Mouse (Mus musculus) CH12.LX (cell line): ENCODE results near the gene Cblb. TPM values are rescaled to one million over a fixed set of nuclear protein-coding genes. Genes with fewer than 3 reads are reported as not detected.

Experiments used
- DNase-seq: peaks from one replicate; pipeline ENCODE4 v3.0.0-alpha.2; 2013; ENCODE audit errors: extremely low read depth
- H3K27ac ChIP-seq: 2 replicates; pipeline ENCODE4 v1.5.1; 2012; ENCODE audit warnings: low read depth, mild to moderate bottlenecking, control low read depth, moderate library complexity; ENCODE audit not compliant: insufficient read depth
- H3K27me3 ChIP-seq: replicated peaks from 2 replicates; pipeline ENCODE3; 2012; ENCODE audit warnings: inconsistent platforms
- H3K36me3 ChIP-seq, 2 experiments: replicated peaks in 1 of 2; 2 replicates each; pipeline versions ENCODE3 to v1.6.1; 2012; ENCODE audit warnings: inconsistent platforms in 1 of 2, low read length in 1 of 2, mild to moderate bottlenecking in 1 of 2, mixed read lengths in 1 of 2, moderate library complexity in 1 of 2; ENCODE audit not compliant: control insufficient read depth in 1 of 2, insufficient read depth in 1 of 2
- H3K4me1 ChIP-seq, 2 experiments: 2 replicates each; pipeline ENCODE4 v1.6.1; 2012; ENCODE audit warnings: inconsistent platforms in 1 of 2, moderate library complexity in 1 of 2; ENCODE audit not compliant: insufficient read depth in 2 of 2, control insufficient read depth in 1 of 2
- H3K4me2 ChIP-seq: 2 replicates; pipeline ENCODE4 v1.6.1; 2012; ENCODE audit warnings: low read depth, mild to moderate bottlenecking, control low read depth; ENCODE audit not compliant: poor library complexity, insufficient read depth, severe bottlenecking
- H3K4me3 ChIP-seq, 3 experiments: fragments of 150-350 bp in 1 of 3; sonication (generic) in 1 of 3; replicated peaks in 1 of 3; 2 replicates each; pipeline versions ENCODE3 to v1.5.1; 2011 to 2012; ENCODE audit warnings: low read depth in 2 of 3, low read length in 2 of 3, mild to moderate bottlenecking in 2 of 3, moderate library complexity in 2 of 3, control low read depth in 1 of 3, improper control_type of control experiment in 1 of 3, inconsistent platforms in 1 of 3, mixed read lengths in 1 of 3; ENCODE audit not compliant: poor library complexity in 1 of 3
- H3K79me2 ChIP-seq: replicated peaks from 2 replicates; pipeline ENCODE4 v1.6.1; 2012; ENCODE audit warnings: mild to moderate bottlenecking, moderate library complexity; ENCODE audit not compliant: control insufficient read depth, poor library complexity, insufficient read depth, severe bottlenecking; ENCODE audit errors: extremely low read depth
- H3K9ac ChIP-seq: 2 replicates; pipeline ENCODE4 v1.6.1; 2012; ENCODE audit warnings: low read depth, mild to moderate bottlenecking, control low read depth, moderate library complexity; ENCODE audit not compliant: insufficient read depth
- H3K9me3 ChIP-seq: replicated peaks from 2 replicates; pipeline ENCODE3; 2012; ENCODE audit warnings: low read length, inconsistent platforms, mixed read lengths
- CTCF ChIP-seq, 2 experiments: IDR thresholded peaks in 1 of 2; conservative IDR thresholded peaks in 1 of 2; 2 replicates each; pipeline ENCODE4 v1.5.1; 2011 to 2012; ENCODE audit warnings: low read depth in 2 of 2, low read length in 2 of 2, improper control_type of control experiment in 1 of 2, inconsistent platforms in 1 of 2, mild to moderate bottlenecking in 1 of 2, moderate library complexity in 1 of 2
- E2F4 ChIP-seq: IDR thresholded peaks from 2 replicates; pipeline ENCODE4 v1.6.1; 2011; ENCODE audit warnings: low read depth, low read length, improper control_type of control experiment; ENCODE audit not compliant: insufficient replicate concordance
- ETS1 ChIP-seq: conservative IDR thresholded peaks from 2 replicates; pipeline ENCODE4 v1.6.1; 2012; ENCODE audit warnings: low read depth, mild to moderate bottlenecking, inconsistent platforms, low read length, improper control_type of control experiment, moderate library complexity
- KAT2A ChIP-seq: IDR thresholded peaks from 2 replicates; pipeline ENCODE4 v1.6.1; 2012; ENCODE audit warnings: low read length, improper control_type of control experiment, inconsistent platforms; ENCODE audit not compliant: insufficient replicate concordance
- MAX ChIP-seq: IDR thresholded peaks from 2 replicates; pipeline ENCODE4 v1.6.1; 2011; ENCODE audit warnings: low read length, improper control_type of control experiment
- MXI1 ChIP-seq: IDR thresholded peaks from 2 replicates; pipeline ENCODE4 v1.6.1; 2011; ENCODE audit warnings: mild to moderate bottlenecking, low read depth, low read length, improper control_type of control experiment
- MYC ChIP-seq: IDR thresholded peaks from 2 replicates; pipeline ENCODE4 v1.6.1; 2011; ENCODE audit warnings: low read depth, mild to moderate bottlenecking, improper control_type of control experiment, low read length
- NRF1 ChIP-seq: IDR thresholded peaks from 2 replicates; pipeline ENCODE4 v1.6.1; 2014; ENCODE audit warnings: low read depth, mild to moderate bottlenecking, inconsistent platforms, low read length, improper control_type of control experiment, moderate library complexity
- PAX5 ChIP-seq: IDR thresholded peaks from 2 replicates; pipeline ENCODE4 v1.6.1; 2012; ENCODE audit warnings: low read length, inconsistent platforms, mixed read lengths
- RAD21 ChIP-seq: IDR thresholded peaks from 2 replicates; pipeline ENCODE4 v1.6.1; 2011; ENCODE audit warnings: low read depth, mild to moderate bottlenecking, low read length, improper control_type of control experiment, moderate library complexity
- TBP ChIP-seq: conservative IDR thresholded peaks from 2 replicates; pipeline ENCODE4 v1.6.1; 2011; ENCODE audit warnings: low read depth, low read length, improper control_type of control experiment
- USF1 ChIP-seq: IDR thresholded peaks from 2 replicates; pipeline ENCODE4 v1.6.1; 2014; ENCODE audit warnings: low read depth, mild to moderate bottlenecking, inconsistent platforms, low read length, improper control_type of control experiment
- USF2 ChIP-seq: conservative IDR thresholded peaks from 2 replicates; pipeline ENCODE4 v1.6.1; 2011; ENCODE audit warnings: low read depth, low read length, improper control_type of control experiment
- ZC3H11A ChIP-seq: IDR thresholded peaks from 2 replicates; pipeline ENCODE4 v1.6.1; 2012; ENCODE audit warnings: low read depth, mild to moderate bottlenecking, inconsistent platforms, low read length, improper control_type of control experiment
- ZKSCAN1 ChIP-seq: IDR thresholded peaks from 2 replicates; pipeline ENCODE4 v1.6.1; 2012; ENCODE audit warnings: low read depth, inconsistent platforms, low read length, improper control_type of control experiment, borderline replicate concordance
- ZMIZ1 ChIP-seq: IDR thresholded peaks from 2 replicates; pipeline ENCODE4 v1.6.1; 2012; ENCODE audit warnings: low read depth, mild to moderate bottlenecking, inconsistent platforms, low read length, improper control_type of control experiment
- dilution Hi-C: fragments of 300-500 bp; cut with MboI; formaldehyde crosslinking; loops from 2 replicates; pipeline ENCODE4 v1.14.3; 2020; ENCODE audit warnings: low sequenced_read_pairs; ENCODE audit not compliant: extremely low pct_unique_long_range_greater_than_20kb, extremely low pct_ligation_motif_present
- in situ Hi-C: fragments of 300-500 bp; cut with MboI; formaldehyde crosslinking; loops from 3 replicates; pipeline ENCODE4 v1.14.3; 2019; ENCODE audit warnings: low sequenced_read_pairs, low pct_ligation_motif_present, low pct_unique_long_range_greater_than_20kb, mixed read lengths
- polyA plus RNA-seq: library from polyadenylated mRNA; unstranded; fragments of >175 nt; gene quantifications from 2 replicates; pipeline ENCODE4 v1.2.1, GENCODE M21; 2012; ENCODE audit warnings: low read depth; ENCODE audit not compliant: insufficient read length
- total RNA-seq, 2 experiments: library from RNA; depleted of rRNA; stranded (reverse); fragments of 300-350 nt in 1 of 2; fragments of >200 nt in 1 of 2; gene quantifications; 2 replicates each; pipeline ENCODE4 v1.2.3; 2012 to 2014

Cblb gene
- total and polyA plus RNA-seq, 3 experiments: 3.5 to 18.9 (median 6.3) TPM

DNA sequence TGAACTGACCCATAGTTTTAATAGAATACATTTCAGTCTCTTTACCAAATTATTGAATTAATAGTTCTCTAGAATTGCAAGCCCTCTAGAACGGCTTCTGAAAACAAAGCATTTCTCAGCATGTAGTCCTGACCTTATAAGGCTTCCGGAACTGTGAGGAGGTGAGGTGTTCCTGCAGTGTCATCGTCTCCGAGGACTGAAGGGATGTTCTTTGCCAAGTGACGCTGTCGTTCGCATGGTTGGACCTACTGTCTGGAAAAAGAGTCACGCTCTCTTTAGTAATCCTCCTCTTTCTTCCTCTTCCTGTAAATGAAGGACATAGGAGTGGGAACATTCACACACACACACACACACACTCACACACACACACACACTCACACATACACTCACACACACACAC, 45.6 kb upstream of the Cblb start:
- in situ Hi-C loops: no loop called here
- Histone ChIP-seq H3K9me3 (no peaks in the 10 kb centered on the region), H3K4me1 (peaks cover 0 to 11% of the 10 kb centered on the region in 2 experiments; a peak in 2 of 4 replicates), H3K27ac (no peak overlapping the region), H3K79me2 (no peaks in the 10 kb centered on the region), H3K4me2 (no peak overlapping the region), H3K27me3 (no peaks in the 10 kb centered on the region), H3K36me3 (no peaks in the 10 kb centered on the region), H3K4me3 (no peak overlapping the region), H3K9ac (no peak overlapping the region)
- no peak for DNase-seq
- no peak for TF ChIP-seq ZC3H11A
- TF ChIP-seq CTCF (conservative IDR thresholded peaks at IDR 0.05 in 1 of 2, IDR thresholded peaks at IDR 0.05 in 1 of 2; ENCODE audit: low read depth in 2 of 2, low read length in 2 of 2): no peak
- no peak for TF ChIP-seq MXI1
- dilution Hi-C loops: no loop called here

DNA sequence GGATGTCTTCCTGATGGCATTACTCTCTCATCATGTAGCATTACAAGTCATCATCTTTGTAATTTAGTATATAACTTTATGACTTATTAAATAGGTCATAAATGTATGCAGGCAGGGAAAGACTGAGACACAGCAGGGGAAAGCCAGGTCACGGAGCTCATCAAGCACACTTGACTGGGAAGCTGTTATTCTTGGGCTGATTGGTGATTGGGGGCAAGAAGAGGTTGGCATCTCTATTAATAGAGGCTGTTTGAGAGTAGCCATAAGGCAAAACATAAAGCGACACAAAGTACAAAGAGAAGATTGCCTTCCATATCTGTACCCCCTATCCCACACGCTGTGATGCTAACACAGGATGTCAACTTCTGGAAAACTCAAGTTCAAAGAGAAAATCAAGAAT, 44.8 kb upstream of the Cblb start:
- dilution Hi-C loops: no loop called here
- Histone ChIP-seq H3K79me2 (no peaks in the 10 kb centered on the region), H3K4me3 (no peak overlapping the region), H3K27me3 (no peaks in the 10 kb centered on the region), H3K4me1 (peaks cover 0 to 11% of the 10 kb centered on the region in 2 experiments; a peak in 2 of 4 replicates), H3K27ac (no peak overlapping the region), H3K4me2 (no peak overlapping the region), H3K9me3 (no peaks in the 10 kb centered on the region), H3K9ac (no peak overlapping the region), H3K36me3 (no peaks in the 10 kb centered on the region)
- TF ChIP-seq MXI1 (no peak), USF1 (no peak), ZKSCAN1 (no peak), E2F4 (no peak), ETS1 (no peak), TBP (no peak), ZMIZ1 (no peak), MAX (no peak), RAD21 (no peak), PAX5 (no peak), NRF1 (no peak), USF2 (no peak), KAT2A (no peak), MYC (no peak)
- in situ Hi-C loops: no loop called here
- no peak for DNase-seq
